Mouse (Mus musculus): Measurements from ENCODE around the gene Hmgxb4. TPM values are rescaled to one million over a fixed set of nuclear protein-coding genes. Genes with fewer than 3 reads are reported as not detected.

Gene Hmgxb4
- polyA plus RNA-seq, 1 experiment from 2014 or later: 53.6 TPM

DNA sequence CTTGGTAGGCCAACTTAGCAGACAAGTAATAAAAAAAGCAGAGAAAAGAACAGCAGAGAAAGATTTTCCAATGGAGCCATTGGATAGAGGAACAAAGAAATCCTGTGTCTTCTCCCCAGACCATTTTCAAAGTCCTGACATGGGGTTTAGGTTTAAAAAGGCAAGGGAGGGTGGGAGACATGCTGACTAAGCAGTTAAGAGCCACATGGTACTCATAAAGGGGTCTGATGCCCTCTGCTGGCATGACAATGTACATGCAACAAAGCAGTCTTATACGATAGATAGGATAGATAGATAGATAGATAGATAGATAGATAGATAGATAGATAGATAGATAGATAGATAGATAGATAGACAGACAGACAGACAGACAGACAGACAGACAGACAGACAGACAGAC is 15.7 kb upstream of the Hmgxb4 start:
- no peak overlapping the region for H3K4me2 ChIP-seq (ENCODE audit: low read depth, low read length)
- 65% methylated on average over 1 of the region's 1 CpGs for WGBS
- DNase-seq (ENCODE audit: low spot score): peak; percentile 62

GRCm38 (mm10) chr8:74980060-74980710 is 13.0 kb upstream of the Hmgxb4 start:
- H3K4me3 ChIP-seq (ENCODE audit: low read depth, low read length): no peak overlapping the region
- H3K36me3 ChIP-seq (replicated peaks; ENCODE audit: control insufficient read depth, insufficient read depth, low read depth, low read length): no peaks in the 10 kb centered on the region
- WGBS: 65% methylated on average over 9 of the region's 9 CpGs
- no peaks in the 10 kb centered on the region for H3K27me3 ChIP-seq (ENCODE audit: control insufficient read depth, insufficient read depth, low read length)
- H3K9me3 ChIP-seq (replicated peaks; ENCODE audit: control insufficient read depth, low read length): no peaks in the 10 kb centered on the region
- no peaks in the 10 kb centered on the region for H3K4me1 ChIP-seq (ENCODE audit: control insufficient read depth, insufficient read depth, low read length)
- no peak overlapping the region for H3K4me2 ChIP-seq (ENCODE audit: low read depth, low read length)
- ATAC-seq (replicated peaks; ENCODE audit: insufficient number of reproducible peaks, low FRiP score, low TSS enrichment, low read depth) (no peak), DNase-seq (ENCODE audit: low spot score) (no peak)
- no peak overlapping the region for H3K9ac ChIP-seq (replicated peaks; ENCODE audit: low read length)
- no peak overlapping the region for H3K27ac ChIP-seq (replicated peaks; ENCODE audit: low read depth, low read length)

More for the DNA sequence above, 15.7 kb upstream of the Hmgxb4 start:
- H3K9ac ChIP-seq (replicated peaks; ENCODE audit: low read length): no peak overlapping the region
- H3K36me3 ChIP-seq (replicated peaks; ENCODE audit: control insufficient read depth, insufficient read depth, low read depth, low read length): no peaks in the 10 kb centered on the region
- no peak overlapping the region for H3K27ac ChIP-seq (replicated peaks; ENCODE audit: low read depth, low read length)
- no peak overlapping the region for H3K4me3 ChIP-seq (ENCODE audit: low read depth, low read length)
- H3K9me3 ChIP-seq (replicated peaks; ENCODE audit: control insufficient read depth, low read length): no peaks in the 10 kb centered on the region
- no peaks in the 10 kb centered on the region for H3K4me1 ChIP-seq (ENCODE audit: control insufficient read depth, insufficient read depth, low read length)
- no peak for ATAC-seq (replicated peaks; ENCODE audit: insufficient number of reproducible peaks, low FRiP score, low TSS enrichment, low read depth)
- no peaks in the 10 kb centered on the region for H3K27me3 ChIP-seq (ENCODE audit: control insufficient read depth, insufficient read depth, low read length)

DNA sequence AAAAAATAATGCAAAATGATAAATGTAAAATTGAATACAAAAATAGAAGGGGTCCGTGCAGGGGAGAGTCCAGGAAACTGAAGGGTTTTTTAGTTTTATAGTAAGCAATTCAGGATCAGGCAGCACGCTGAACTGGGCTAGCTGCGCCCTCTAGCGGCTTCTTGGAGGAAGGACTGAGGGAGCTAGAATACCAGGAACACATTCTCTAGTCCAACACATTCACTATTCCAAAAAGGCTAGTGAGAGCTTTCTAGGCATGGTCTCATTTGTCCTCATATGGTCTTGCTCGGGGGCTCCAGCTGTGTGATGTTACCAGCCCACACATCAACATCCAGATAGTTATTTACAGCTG is 12.5 kb upstream of the Hmgxb4 start:
- 3% methylated on average over 5 of the region's 5 CpGs for WGBS
- DNase-seq (ENCODE audit: low spot score) (peak; percentile 71), ATAC-seq (replicated peaks; ENCODE audit: insufficient number of reproducible peaks, low FRiP score, low TSS enrichment, low read depth) (no peak)
- Histone ChIP-seq H3K27me3 (ENCODE audit: control insufficient read depth, insufficient read depth, low read length) (no peaks in the 10 kb centered on the region), H3K4me2 (ENCODE audit: low read depth, low read length) (no peak overlapping the region), H3K36me3 (replicated peaks; ENCODE audit: control insufficient read depth, insufficient read depth, low read depth, low read length) (no peaks in the 10 kb centered on the region), H3K9me3 (replicated peaks; ENCODE audit: control insufficient read depth, low read length) (no peaks in the 10 kb centered on the region), H3K9ac (replicated peaks; ENCODE audit: low read length) (no peak overlapping the region), H3K4me1 (ENCODE audit: control insufficient read depth, insufficient read depth, low read length) (no peaks in the 10 kb centered on the region), H3K4me3 (ENCODE audit: low read depth, low read length) (no peak overlapping the region), H3K27ac (replicated peaks; ENCODE audit: low read depth, low read length) (no peak overlapping the region)

DNA sequence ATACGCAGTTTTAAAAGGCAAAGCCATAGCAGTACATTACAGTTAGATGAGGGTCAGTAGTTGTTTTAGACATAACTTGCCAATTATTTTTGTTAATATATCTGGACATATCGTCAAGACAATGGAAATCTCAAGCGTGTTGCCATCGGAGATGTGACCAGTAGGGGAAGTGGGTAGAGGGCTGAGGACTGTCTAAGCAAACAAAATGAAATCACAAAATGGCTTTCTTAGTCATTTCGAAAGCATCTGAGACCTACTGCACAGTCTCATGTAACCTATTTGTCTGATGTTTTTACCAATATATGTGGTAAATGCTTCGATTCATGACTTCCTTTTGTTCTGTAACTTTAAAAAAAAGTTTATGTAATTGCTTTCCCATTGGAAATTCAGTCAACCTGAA is 11.3 kb upstream of the Hmgxb4 start:
- no peaks in the 10 kb centered on the region for H3K27me3 ChIP-seq (ENCODE audit: control insufficient read depth, insufficient read depth, low read length)
- no peaks in the 10 kb centered on the region for H3K9me3 ChIP-seq (replicated peaks; ENCODE audit: control insufficient read depth, low read length)
- ATAC-seq (replicated peaks; ENCODE audit: insufficient number of reproducible peaks, low FRiP score, low TSS enrichment, low read depth) (no peak), DNase-seq (ENCODE audit: low spot score) (no peak)
- H3K4me3 ChIP-seq (ENCODE audit: low read depth, low read length): no peak overlapping the region
- H3K27ac ChIP-seq (replicated peaks; ENCODE audit: low read depth, low read length): no peak overlapping the region
- no peaks in the 10 kb centered on the region for H3K4me1 ChIP-seq (ENCODE audit: control insufficient read depth, insufficient read depth, low read length)
- H3K4me2 ChIP-seq (ENCODE audit: low read depth, low read length): no peak overlapping the region
- H3K9ac ChIP-seq (replicated peaks; ENCODE audit: low read length): no peak overlapping the region
- 88% methylated on average over 6 of the region's 6 CpGs for WGBS
- H3K36me3 ChIP-seq (replicated peaks; ENCODE audit: control insufficient read depth, insufficient read depth, low read depth, low read length): no peaks in the 10 kb centered on the region

DNA sequence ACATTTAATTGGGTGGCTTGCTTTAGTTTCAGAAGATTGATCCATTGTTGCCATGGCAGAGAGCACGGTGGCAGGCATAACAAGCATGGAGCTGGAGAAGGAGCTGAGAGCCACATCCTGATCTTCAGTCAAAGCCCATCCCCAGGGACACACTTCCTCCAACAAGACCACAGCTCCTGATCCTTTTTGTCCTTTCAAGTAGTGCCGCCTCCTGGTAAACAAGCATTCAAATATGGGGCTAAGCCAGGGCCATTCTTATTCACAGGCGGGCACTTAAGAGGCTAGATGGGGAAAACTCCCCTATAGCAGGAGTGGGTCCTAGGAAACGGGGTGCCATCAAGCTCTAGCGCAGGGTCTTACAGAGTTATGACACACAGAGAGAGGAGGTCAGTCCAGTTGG is 5.7 kb upstream of the Hmgxb4 start:
- 87% methylated on average over 5 of the region's 5 CpGs for WGBS
- Histone ChIP-seq H3K9ac (replicated peaks; ENCODE audit: low read length) (no peak overlapping the region), H3K4me1 (ENCODE audit: control insufficient read depth, insufficient read depth, low read length) (no peaks in the 10 kb centered on the region), H3K36me3 (replicated peaks; ENCODE audit: control insufficient read depth, insufficient read depth, low read depth, low read length) (no peaks in the 10 kb centered on the region), H3K4me3 (ENCODE audit: low read depth, low read length) (no peak overlapping the region), H3K4me2 (ENCODE audit: low read depth, low read length) (no peak overlapping the region), H3K9me3 (replicated peaks; ENCODE audit: control insufficient read depth, low read length) (no peaks in the 10 kb centered on the region), H3K27ac (replicated peaks; ENCODE audit: low read depth, low read length) (no peak overlapping the region), H3K27me3 (ENCODE audit: control insufficient read depth, insufficient read depth, low read length) (no peaks in the 10 kb centered on the region)
- no peak for ATAC-seq (replicated peaks; ENCODE audit: insufficient number of reproducible peaks, low FRiP score, low TSS enrichment, low read depth)
- no peak for DNase-seq (ENCODE audit: low spot score)

DNA sequence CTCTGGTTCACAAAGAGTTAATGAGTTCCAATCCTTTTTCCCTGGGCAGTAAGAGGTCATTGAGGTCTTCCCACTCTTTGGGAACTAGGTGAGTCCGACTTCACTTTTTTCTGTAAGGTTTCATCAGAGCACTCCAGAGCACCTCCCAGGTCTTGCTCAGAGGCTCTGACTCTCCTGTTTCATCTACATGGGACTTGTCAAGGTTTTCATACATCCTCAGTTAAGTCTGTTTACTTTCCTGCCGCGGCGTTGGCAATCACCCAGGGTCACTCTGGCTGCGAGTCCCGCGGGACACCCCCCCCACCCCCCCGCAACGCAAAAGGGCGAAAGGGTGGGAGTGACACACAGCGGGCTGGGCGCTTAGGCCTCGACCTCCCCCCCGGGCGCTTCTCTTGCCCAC is 3.1 kb upstream of the Hmgxb4 start:
- ATAC-seq (replicated peaks; ENCODE audit: insufficient number of reproducible peaks, low FRiP score, low TSS enrichment, low read depth): no peak
- H3K4me3 ChIP-seq (ENCODE audit: low read depth, low read length): no peak overlapping the region
- WGBS: 17% methylated on average over 15 of the region's 15 CpGs

DNA sequence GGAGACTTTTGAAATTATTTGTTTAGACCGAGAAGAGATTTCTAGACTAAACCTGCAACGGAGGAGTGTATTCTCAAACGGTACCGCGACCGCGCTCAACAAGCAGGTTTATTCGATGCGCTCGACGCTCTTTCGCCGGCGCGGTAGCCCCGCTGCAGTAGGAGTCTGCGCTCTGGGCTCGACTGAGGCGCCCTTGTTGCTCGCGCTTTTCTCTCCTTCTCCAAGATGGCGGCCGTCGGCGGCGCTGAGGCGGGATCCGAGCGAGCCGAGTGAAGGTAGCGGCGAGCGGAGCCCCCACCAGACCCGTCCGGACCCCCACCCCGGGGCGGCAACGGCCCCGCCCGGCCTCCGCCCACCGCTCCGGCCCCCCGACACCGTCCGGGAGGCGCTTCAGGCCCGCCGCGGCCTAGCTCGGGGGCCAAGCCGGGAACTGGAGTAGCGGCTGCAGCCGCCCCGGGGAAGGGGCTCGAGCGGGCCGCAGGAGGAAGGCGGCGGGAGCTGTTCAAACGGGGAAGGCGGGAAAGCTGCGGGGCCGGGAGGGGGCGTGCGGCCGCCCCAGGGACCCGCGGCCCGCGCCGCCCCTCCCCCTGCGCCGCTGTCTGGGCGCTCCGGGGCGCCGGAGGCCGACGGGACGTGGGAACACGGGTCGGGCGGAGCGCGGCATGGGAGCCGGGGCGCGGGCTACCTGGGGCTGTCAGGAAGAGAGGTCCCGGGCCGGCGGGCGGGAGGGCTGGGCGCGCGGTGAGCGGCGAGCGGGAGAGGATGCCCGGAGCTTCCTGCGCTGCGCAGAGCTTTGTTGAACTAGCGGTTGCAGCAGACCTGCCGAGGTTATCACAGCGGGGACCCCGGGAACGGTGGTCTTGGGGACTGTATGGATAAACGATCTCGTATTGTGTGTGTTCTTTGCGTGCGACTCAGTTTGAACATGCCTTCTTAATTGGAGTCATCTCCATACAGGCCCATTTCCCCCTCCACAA is 607 bp downstream of the Hmgxb4 start:
- H3K27ac ChIP-seq (replicated peaks; ENCODE audit: low read depth, low read length): peak overlapping the region; percentile 95
- H3K9ac ChIP-seq (replicated peaks; ENCODE audit: low read length): peak overlapping the region; percentile 100
- WGBS: 1% methylated on average over 80 of the region's 111 CpGs
- peak overlapping the region; percentile 87 for H3K4me3 ChIP-seq (ENCODE audit: low read depth, low read length)
- H3K4me1 ChIP-seq (ENCODE audit: control insufficient read depth, insufficient read depth, low read length): no peaks in the 10 kb centered on the region
- H3K4me2 ChIP-seq (ENCODE audit: low read depth, low read length): peak overlapping the region; percentile 51
- H3K36me3 ChIP-seq (replicated peaks; ENCODE audit: control insufficient read depth, insufficient read depth, low read depth, low read length): no peaks in the 10 kb centered on the region
- no peaks in the 10 kb centered on the region for H3K9me3 ChIP-seq (replicated peaks; ENCODE audit: control insufficient read depth, low read length)
- DNase-seq (ENCODE audit: low spot score) (peak; percentile 94), ATAC-seq (replicated peaks; ENCODE audit: insufficient number of reproducible peaks, low FRiP score, low TSS enrichment, low read depth) (peak; percentile 93)
- H3K27me3 ChIP-seq (ENCODE audit: control insufficient read depth, insufficient read depth, low read length): no peaks in the 10 kb centered on the region

More for the DNA sequence above, 3.1 kb upstream of the Hmgxb4 start:
- Histone ChIP-seq H3K4me2 (ENCODE audit: low read depth, low read length) (no peak overlapping the region), H3K36me3 (replicated peaks; ENCODE audit: control insufficient read depth, insufficient read depth, low read depth, low read length) (no peaks in the 10 kb centered on the region), H3K9me3 (replicated peaks; ENCODE audit: control insufficient read depth, low read length) (no peaks in the 10 kb centered on the region), H3K27me3 (ENCODE audit: control insufficient read depth, insufficient read depth, low read length) (no peaks in the 10 kb centered on the region), H3K9ac (replicated peaks; ENCODE audit: low read length) (no peak overlapping the region; the same call in 1 of the 2 replicates), H3K4me1 (ENCODE audit: control insufficient read depth, insufficient read depth, low read length) (no peaks in the 10 kb centered on the region), H3K27ac (replicated peaks; ENCODE audit: low read depth, low read length) (no peak overlapping the region)
- no peak for DNase-seq (ENCODE audit: low spot score)

DNA sequence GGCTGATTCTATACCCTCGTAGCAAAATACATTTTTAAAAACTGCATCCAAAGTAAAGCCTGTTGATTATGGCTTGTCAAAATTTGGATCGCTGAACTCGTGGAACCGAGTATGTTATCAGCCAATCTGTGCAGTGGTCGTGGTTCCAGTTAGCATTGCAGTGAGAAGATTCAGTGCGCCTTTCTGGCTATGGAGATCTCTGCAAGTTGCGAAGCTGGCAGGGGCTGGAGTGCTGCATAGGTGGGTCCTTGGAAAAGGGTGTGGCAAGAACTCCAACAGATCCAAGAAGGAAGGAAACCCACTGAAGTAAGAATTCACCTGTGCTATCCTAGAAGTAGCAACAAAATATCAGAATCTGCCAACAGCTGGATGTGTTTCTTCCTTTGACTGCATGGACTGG is 1.4 kb downstream of the Hmgxb4 start:
- H3K27me3 ChIP-seq (ENCODE audit: control insufficient read depth, insufficient read depth, low read length): no peaks in the 10 kb centered on the region
- peak overlapping the region; percentile 51 for H3K4me2 ChIP-seq (ENCODE audit: low read depth, low read length)
- DNase-seq (ENCODE audit: low spot score): peak; percentile 46
- H3K4me3 ChIP-seq (ENCODE audit: low read depth, low read length): peak overlapping the region; percentile 87
- H3K4me1 ChIP-seq (ENCODE audit: control insufficient read depth, insufficient read depth, low read length): no peaks in the 10 kb centered on the region
- H3K36me3 ChIP-seq (replicated peaks; ENCODE audit: control insufficient read depth, insufficient read depth, low read depth, low read length): no peaks in the 10 kb centered on the region; the same call in 1 of the 2 replicates
- no peaks in the 10 kb centered on the region for H3K9me3 ChIP-seq (replicated peaks; ENCODE audit: control insufficient read depth, low read length)
- 8% methylated on average over 7 of the region's 7 CpGs for WGBS
- H3K27ac ChIP-seq (replicated peaks; ENCODE audit: low read depth, low read length): no peak overlapping the region
- peak; percentile 32; the same call in 1 of the 2 replicates for ATAC-seq (replicated peaks; ENCODE audit: insufficient number of reproducible peaks, low FRiP score, low TSS enrichment, low read depth)
- peak overlapping the region; percentile 100 for H3K9ac ChIP-seq (replicated peaks; ENCODE audit: low read length)
